Mouse (Mus musculus) kidney, embryonic 16.5 days (tissue): ENCODE measurements around the gene Prmt6. TPM values are rescaled to one million over a fixed set of nuclear protein-coding genes. Genes with fewer than 3 reads are reported as not detected.

Experiments
- polyA plus RNA-seq: library from polyadenylated mRNA; unstranded; fragments of >200 nt; fragmentation: Nextera tagmentation; extraction: Ambion mirVana; gene quantifications from 2 replicates; pipeline ENCODE4 v1.2.1, GENCODE M21; 2015

Gene Prmt6
- polyA plus RNA-seq, 1 experiment from 2014 or later, result 20.9 TPM

Other genes with a start within 250 kb of the Prmt6 start
- gene Ntng1, start 107.0 kb downstream of the Prmt6 start, polyA plus RNA-seq, result 1.0 and 1.1 TPM in 2 replicates